Mouse (Mus musculus): ENCODE results near the gene Slc39a11. TPM values are rescaled to one million over a fixed set of nuclear protein-coding genes. Genes with fewer than 3 reads are reported as not detected.

Gene Slc39a11
- total RNA-seq, 2 experiments from 2014 or later: 24.8 to 36.9 TPM

DNA sequence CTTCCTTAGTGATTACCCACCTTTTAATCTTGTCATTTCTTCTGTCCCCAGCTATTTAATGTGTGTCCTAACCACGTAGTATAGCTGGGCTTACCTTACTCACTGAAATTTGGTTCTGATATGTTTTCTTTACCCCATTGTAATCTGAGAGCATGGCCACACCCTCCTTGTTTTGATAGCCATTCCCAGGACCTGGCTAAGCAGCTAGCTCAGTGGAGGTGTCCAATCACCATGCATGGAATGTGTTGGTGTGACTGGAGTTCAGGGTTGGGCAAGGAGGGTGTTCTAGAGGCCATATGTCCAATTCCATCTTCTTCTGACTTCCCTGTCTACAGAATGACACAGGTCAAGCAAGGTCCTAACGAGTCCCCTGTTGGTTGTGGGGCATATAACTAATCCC is 429.2 kb downstream of the Slc39a11 start:
- ATAC-seq (replicated peaks; ENCODE audit: poor library complexity, severe bottlenecking): no peak

DNA sequence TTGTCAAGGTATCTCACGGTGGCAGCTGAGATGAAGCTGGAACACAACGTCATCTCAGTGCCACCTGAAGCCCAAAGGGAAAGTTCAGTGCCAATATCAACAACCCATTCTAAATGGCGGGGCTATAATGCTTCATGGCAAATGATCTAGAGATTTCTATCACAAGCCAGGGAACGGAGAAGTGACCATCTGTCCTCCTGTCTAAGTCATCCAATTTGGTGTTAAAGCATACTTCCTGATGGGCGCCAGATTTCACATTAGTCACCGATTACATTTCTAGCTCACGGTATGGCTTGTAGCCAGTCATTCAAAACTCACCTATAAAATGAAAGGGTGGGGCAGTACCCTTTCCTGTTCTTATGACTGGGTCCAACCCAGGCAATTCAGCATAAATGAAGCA is 435.1 kb downstream of the Slc39a11 start:
- no peak for ATAC-seq (replicated peaks; ENCODE audit: poor library complexity, severe bottlenecking)

DNA sequence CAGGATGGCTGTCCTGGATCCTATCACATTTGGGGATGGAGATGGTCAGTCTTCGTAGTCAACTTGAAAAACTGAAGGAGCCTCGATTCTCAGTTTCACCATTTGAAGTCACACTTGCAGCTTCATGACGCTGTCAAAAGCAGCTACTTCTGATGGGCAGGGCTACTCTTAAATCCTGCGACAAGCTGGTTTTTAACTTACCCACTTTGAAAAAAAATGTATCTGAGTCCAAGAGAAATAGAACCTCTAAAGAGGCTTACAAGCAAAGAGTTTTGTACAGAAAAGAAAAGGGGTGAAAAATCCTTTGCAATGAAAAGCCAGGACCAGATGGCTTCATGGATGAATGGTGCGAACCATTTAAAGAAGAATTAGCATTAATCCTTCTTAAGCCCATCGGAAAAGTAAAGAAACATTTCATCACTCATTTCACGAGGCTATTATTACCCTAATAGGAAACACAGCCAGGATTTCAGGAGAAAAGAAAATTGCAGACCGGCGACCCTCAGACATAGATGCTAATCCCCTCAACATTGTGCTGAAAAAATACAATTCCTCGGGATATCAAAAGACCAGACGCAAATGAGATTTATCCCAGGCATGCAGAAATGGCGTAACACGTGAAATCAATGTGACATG is 437.4 kb downstream of the Slc39a11 start:
- no peak for ATAC-seq (replicated peaks; ENCODE audit: poor library complexity, severe bottlenecking)

DNA sequence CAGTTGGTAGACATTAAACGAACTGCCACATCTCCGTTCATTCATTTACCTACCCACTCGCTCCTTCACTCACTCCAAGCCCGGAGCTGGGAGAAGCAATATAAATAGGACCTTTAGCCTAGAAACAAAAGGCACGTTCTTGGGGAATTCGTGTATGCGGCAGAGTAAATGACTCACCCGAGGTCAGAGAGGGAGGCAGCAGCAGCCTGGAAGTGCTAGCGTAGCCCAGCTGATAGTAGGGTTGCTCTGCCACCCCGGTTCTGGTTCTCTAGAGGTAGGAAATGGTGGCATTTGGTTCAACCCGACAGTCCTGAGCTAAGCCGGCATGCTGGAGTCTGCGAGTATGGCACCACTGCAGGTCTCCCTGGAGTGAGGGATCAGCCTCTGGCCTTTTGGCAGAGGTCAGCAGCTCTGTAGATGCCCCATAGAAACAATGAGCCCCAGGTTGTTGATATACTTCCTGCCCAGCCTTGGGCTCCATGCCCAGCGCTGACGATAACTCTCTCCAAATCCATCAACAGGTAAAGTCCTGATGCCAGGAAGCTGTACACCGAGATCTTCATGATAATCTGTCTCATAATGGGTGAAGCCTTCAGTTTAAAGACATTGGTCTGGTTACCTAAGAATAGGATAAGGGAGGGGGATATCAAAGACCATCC is 440.5 kb downstream of the Slc39a11 start:
- ATAC-seq (replicated peaks; ENCODE audit: poor library complexity, severe bottlenecking): no peak

DNA sequence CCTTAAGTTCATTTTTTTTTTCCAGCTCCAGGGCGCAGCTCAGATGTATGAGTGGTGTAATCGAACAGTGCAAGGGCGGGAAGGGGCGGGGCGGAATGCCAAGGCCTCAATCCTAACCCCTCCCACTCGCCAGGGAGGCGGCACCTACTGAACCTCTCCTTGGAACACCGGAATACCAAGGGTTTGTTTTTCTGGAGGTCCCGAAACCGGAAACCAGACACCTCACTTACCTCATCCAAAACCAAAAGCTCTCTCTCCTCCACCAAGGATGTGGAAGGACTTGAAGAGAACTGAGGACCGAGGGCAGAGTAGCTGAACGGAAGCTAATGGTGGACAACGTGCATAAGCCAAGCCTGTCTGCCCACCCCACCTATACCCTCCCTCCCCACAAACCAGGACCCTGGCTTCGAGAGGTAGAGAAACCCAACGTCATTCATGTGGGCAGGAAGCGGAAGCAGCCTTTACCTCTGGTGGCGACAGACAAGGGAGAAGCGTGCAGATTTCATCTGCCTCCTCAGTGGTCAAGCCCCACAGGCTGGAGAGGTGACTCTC is 441.3 kb downstream of the Slc39a11 start:
- ATAC-seq (replicated peaks; ENCODE audit: poor library complexity, severe bottlenecking): peak; percentile 63

DNA sequence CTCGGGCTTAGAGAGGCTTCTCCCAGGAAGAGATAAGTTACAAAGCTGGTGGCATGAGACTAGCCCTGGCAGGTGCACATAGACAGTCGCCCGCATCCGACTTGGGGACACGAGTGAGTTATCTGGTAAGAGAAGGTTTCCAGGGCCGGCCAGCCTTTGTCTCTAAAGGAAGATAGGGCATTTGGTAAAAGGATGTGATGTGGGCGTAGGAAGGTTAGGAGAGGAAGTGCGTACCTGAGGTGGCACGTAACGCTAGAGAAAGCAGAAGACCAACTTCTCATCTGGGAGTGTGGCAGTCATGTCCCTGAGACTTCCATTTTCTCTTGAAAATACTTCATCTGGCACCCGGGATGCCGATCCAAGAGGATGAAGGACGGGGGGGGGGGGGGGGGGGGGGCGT is 441.9 kb downstream of the Slc39a11 start:
- no peak for ATAC-seq (replicated peaks; ENCODE audit: poor library complexity, severe bottlenecking)

DNA sequence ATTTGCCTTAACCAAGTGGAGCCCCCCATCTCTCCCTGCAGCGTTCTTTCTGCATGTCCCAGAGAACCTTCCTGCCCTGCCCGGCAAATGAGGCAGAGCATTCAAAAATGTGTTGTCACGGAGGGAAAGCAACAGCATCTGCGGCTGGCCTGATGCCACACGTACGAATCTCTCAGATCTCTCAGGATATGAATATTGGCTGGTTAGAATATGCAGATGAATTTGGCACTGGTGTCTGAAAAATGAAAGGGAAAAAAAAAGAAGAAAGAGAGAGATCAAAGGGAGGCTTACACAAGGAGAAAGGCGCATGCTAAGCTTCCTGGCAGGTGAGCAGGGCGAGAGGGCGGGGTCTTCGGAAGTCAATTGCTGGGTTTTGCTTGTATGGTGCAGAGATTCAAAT is 443.8 kb downstream of the Slc39a11 start:
- ATAC-seq (replicated peaks; ENCODE audit: poor library complexity, severe bottlenecking): no peak

DNA sequence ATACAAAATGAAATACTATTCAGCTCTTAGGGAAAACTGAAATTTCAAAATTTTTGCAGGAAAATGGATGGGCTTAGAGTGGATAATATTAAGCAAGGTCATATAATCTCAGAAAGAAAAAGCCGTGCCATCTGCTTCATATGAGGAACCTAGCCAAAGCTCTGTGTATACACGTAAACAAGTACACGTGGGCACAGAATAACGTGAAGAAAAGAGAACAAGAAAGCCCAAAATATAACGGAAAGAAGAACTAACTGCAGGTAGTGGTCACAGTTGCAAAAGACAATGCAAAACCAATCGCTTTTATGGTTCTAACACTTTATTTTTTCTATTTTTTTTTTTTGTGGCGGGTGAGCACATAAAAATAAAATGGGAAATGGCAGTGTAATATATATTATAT is 446.9 kb downstream of the Slc39a11 start:
- peak; percentile 54 for ATAC-seq (replicated peaks; ENCODE audit: poor library complexity, severe bottlenecking)

DNA sequence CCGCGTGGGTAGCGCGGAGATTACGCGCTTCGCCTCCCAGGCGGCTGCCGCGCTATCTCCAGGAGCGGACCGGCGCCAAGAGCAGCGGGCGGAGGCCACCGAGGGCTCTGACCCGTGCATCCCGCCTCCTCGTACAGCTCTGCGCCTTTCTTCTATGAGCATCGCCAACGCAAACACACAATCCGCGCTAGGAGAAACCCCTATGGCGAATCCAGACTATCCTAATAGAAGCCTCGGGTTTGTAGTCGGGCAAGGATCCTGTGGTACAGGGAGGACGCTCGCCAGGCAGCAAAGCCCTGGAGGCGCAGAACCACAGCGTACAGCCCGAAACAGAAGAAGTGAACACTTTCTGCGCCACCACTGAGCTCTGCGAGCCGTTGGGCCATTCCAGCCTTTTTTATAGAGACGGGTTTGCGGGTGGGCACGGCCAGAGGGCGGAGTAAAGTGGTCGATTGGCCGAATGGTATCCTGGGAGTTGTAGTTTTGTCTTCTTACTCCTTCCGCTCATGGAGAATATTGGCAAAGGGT is 448.3 kb downstream of the Slc39a11 start:
- peak; percentile 80 for ATAC-seq (replicated peaks; ENCODE audit: poor library complexity, severe bottlenecking)

DNA sequence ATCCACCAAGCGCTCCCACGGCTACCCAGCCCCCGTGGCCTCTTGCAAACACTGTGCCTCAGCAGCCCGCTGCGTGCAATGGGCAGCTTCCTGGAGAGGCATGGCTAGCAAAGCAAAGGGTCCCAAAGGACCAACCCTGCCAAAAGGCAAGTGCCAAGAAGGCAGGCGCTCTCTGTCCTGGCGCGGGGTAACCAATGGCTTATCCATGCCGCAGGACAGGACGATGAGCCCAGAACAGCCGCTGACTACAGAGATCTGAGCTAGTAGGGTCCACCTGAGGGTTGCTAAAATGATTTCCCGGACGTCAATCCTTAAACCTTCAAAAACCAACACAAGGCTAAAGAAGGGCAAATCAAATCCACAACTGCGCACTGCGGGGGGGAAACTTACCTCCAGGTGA is 449.0 kb downstream of the Slc39a11 start:
- no peak for ATAC-seq (replicated peaks; ENCODE audit: poor library complexity, severe bottlenecking)

DNA sequence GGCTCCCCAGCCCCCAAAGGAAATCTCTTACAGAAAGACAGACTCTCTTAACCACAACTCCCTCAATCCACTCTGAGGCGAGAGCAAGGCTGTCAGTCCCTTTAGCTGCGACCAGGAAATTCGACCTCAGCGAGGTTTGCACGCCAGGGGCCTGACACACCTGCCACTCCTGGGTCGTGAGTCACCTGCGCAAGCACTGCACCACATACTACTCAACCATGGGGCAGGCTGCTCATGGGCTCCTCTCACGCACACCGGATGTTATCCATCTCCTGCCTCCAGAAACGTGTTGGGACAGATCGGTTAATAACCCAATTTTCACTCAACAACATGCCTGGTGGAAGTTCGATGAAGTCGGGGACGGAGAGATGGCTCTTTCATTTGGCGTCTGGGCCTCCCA is 451.3 kb downstream of the Slc39a11 start:
- ATAC-seq (replicated peaks; ENCODE audit: poor library complexity, severe bottlenecking): no peak

DNA sequence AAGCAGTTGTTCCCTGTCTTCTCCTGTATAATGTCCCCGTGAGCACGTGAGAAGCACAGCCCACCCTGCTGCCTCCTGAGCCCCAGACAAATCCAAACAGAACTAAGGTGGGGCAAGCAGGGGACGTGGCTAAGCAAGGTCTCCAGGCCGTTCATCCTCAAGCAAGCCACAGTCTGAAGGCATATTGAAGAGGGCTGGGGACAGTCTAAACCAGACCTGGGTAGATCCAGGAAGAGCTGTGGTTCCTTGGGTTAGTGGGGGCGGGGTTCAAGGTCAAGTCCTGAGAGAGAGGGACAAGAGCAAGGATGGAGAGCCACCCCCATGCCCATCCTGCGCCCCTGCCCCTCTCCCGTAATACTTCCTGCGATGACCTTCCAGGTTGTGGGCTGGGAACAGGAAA is 452.3 kb downstream of the Slc39a11 start:
- no peak for ATAC-seq (replicated peaks; ENCODE audit: poor library complexity, severe bottlenecking)

DNA sequence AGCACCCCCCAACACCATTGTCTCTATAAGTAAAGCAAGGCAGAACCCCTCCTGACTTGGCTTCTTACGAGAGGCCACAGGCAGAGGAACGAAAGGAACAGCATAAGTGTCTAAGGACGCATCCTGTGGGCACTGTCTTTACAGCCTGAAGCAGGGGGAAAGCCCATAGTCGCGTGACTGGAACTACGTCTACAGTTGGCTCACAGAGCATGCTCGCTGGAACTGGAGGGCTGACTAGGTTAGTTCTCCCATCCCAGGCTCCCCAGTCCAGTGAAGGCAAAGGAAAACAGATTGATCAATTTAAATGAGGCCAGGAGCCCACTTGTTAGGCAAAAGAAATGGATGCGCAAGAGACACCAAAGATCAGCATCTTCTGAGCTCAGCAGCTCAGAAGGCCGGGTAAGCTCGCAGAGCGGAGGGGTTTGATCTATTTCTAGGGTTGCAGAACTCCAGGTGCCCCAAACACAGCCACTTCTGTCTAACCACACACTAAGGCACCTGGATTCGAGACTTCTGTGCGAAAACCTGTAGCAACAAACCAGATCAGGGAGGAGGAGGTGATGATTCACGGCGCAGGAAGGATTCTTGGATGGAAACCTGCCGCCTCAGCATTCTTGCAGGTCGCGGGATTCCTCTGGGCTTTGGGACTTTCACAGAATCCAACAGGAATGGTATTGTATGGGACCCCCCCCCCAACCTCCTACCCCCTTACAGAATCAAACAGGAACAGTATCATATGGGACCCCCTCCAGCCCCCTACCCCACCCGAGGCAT is 453.5 kb downstream of the Slc39a11 start:
- no peak for ATAC-seq (replicated peaks; ENCODE audit: poor library complexity, severe bottlenecking)

Other genes with a start within 250 kb of the Slc39a11 start
- gene Sstr2, start 30.7 kb downstream of the Slc39a11 start, total RNA-seq (2014; fragmentation: Nextera tagmentation): 0.13 and 1.2 TPM in 2 replicates
- not detected in 2 replicates for gene Sstr2, start 30.7 kb downstream of the Slc39a11 start, total RNA-seq (2017)
- 39.1 and 63.6 TPM in 2 replicates for gene Cog1, start 910 bp downstream of the Slc39a11 start, total RNA-seq (2014; fragmentation: Nextera tagmentation)
- gene Cog1, start 910 bp downstream of the Slc39a11 start, total RNA-seq (2017): 11.3 and 22.8 TPM in 2 replicates
- gene Fam104a, start 34.1 kb upstream of the Slc39a11 start, total RNA-seq (2014; fragmentation: Nextera tagmentation): 14.4 and 15.6 TPM in 2 replicates
- 17.6 and 25.0 TPM in 2 replicates for gene Fam104a, start 34.1 kb upstream of the Slc39a11 start, total RNA-seq (2017)
- gene D11Wsu47e, start 34.3 kb upstream of the Slc39a11 start, total RNA-seq (2014; fragmentation: Nextera tagmentation): 10.4 and 28.3 TPM in 2 replicates
- gene D11Wsu47e, start 34.3 kb upstream of the Slc39a11 start, total RNA-seq (2017): 6.4 and 19.0 TPM in 2 replicates
- gene Cpsf4l, start 59.9 kb upstream of the Slc39a11 start, total RNA-seq (2014; fragmentation: Nextera tagmentation): not detected in 2 replicates
- gene Cpsf4l, start 59.9 kb upstream of the Slc39a11 start, total RNA-seq (2017): not detected in 2 replicates
- 13.9 and 15.5 TPM in 2 replicates for gene Cdc42ep4, start 101.8 kb upstream of the Slc39a11 start, total RNA-seq (2014; fragmentation: Nextera tagmentation)
- 14.8 and 21.5 TPM in 2 replicates for gene Cdc42ep4, start 101.8 kb upstream of the Slc39a11 start, total RNA-seq (2017)